Mouse (Mus musculus): Measurements from ENCODE around the gene Rab4a. TPM values are rescaled to one million over a fixed set of nuclear protein-coding genes. Genes with fewer than 3 reads are reported as not detected.

The Rab4a gene
- polyA plus RNA-seq, 1 experiment, result 19.7 TPM

- Histone ChIP-seq H3K4me3 (ENCODE audit: insufficient read depth, poor library complexity, severe bottlenecking) (no peak overlapping the region), H3ac (ENCODE audit: control insufficient read depth, insufficient read length, low read depth) (no peak overlapping the region), H3K79me3 (ENCODE audit: low read depth) (peaks cover 3% of the 10 kb centered on the region), H3K27me3 (ENCODE audit: control insufficient read depth, insufficient read depth, insufficient read length) (no peaks in the 10 kb centered on the region), H3K79me2 (ENCODE audit: control insufficient read depth, insufficient read depth) (peaks cover 16% of the 10 kb centered on the region), H3K36me3 (ENCODE audit: control insufficient read depth, insufficient read depth) (no peaks in the 10 kb centered on the region)
- TF ChIP-seq MYOG (IDR thresholded peaks at IDR 0.05; ENCODE audit: control insufficient read depth, extremely low read depth, insufficient read length) (no peak), USF1 (IDR thresholded peaks at IDR 0.05; ENCODE audit: low read depth) (no peak), FOSL1 (IDR thresholded peaks at IDR 0.05; ENCODE audit: insufficient read depth, low read length, poor library complexity, severe bottlenecking) (no peak), MYOD1 (IDR thresholded peaks at IDR 0.05; ENCODE audit: control insufficient read depth, insufficient read length, low read depth) (no peak), CTCF (IDR thresholded peaks at IDR 0.05; ENCODE audit: control insufficient read depth, insufficient read depth, insufficient read length) (no peak), MAX (IDR thresholded peaks at IDR 0.05) (no peak), CEBPB (IDR thresholded peaks at IDR 0.05; ENCODE audit: low read depth) (no peak)
Measured at GRCm38 (mm10) chr8:123816939-123817338, 11.2 kb downstream of the Rab4a start.

GRCm38 (mm10) chr8:123817747-123818146 lies 12.0 kb downstream of the Rab4a start:
- H3K79me3 ChIP-seq (ENCODE audit: low read depth), result peaks cover 3% of the 10 kb centered on the region
- no peak for TF ChIP-seq FOSL1 (IDR thresholded peaks at IDR 0.05; ENCODE audit: insufficient read depth, low read length, poor library complexity, severe bottlenecking)
- TF ChIP-seq MYOG (IDR thresholded peaks at IDR 0.05; ENCODE audit: control insufficient read depth, extremely low read depth, insufficient read length), result no peak
- no peak for TF ChIP-seq CEBPB (IDR thresholded peaks at IDR 0.05; ENCODE audit: low read depth)
- TF ChIP-seq MYOD1 (IDR thresholded peaks at IDR 0.05; ENCODE audit: control insufficient read depth, insufficient read length, low read depth), result no peak
- no peak for TF ChIP-seq CTCF (IDR thresholded peaks at IDR 0.05; ENCODE audit: control insufficient read depth, insufficient read depth, insufficient read length)
- no peak for TF ChIP-seq USF1 (IDR thresholded peaks at IDR 0.05; ENCODE audit: low read depth)
- TF ChIP-seq MAX (IDR thresholded peaks at IDR 0.05), result no peak
- H3K79me2 ChIP-seq (ENCODE audit: control insufficient read depth, insufficient read depth), result peaks cover 14% of the 10 kb centered on the region
- H3K27me3 ChIP-seq (ENCODE audit: control insufficient read depth, insufficient read depth, insufficient read length), result no peaks in the 10 kb centered on the region
- no peak overlapping the region for H3ac ChIP-seq (ENCODE audit: control insufficient read depth, insufficient read length, low read depth)
- H3K4me3 ChIP-seq (ENCODE audit: insufficient read depth, poor library complexity, severe bottlenecking), result no peak overlapping the region
- no peaks in the 10 kb centered on the region for H3K36me3 ChIP-seq (ENCODE audit: control insufficient read depth, insufficient read depth)

- H3K79me3 ChIP-seq (ENCODE audit: low read depth), result peaks cover 3% of the 10 kb centered on the region
- no peaks in the 10 kb centered on the region for H3K36me3 ChIP-seq (ENCODE audit: control insufficient read depth, insufficient read depth)
Measured at GRCm38 (mm10) chr8:123819683-123820610, 14.2 kb downstream of the Rab4a start.

GRCm38 (mm10) chr8:123820780-123821179 lies 15.0 kb downstream of the Rab4a start:
- Histone ChIP-seq H3K79me2 (ENCODE audit: control insufficient read depth, insufficient read depth) (no peaks in the 10 kb centered on the region), H3K27me3 (ENCODE audit: control insufficient read depth, insufficient read depth, insufficient read length) (no peaks in the 10 kb centered on the region), H3K79me3 (ENCODE audit: low read depth) (peaks cover 3% of the 10 kb centered on the region), H3ac (ENCODE audit: control insufficient read depth, insufficient read length, low read depth) (no peak overlapping the region), H3K4me3 (ENCODE audit: insufficient read depth, poor library complexity, severe bottlenecking) (no peak overlapping the region), H3K36me3 (ENCODE audit: control insufficient read depth, insufficient read depth) (no peaks in the 10 kb centered on the region)
- TF ChIP-seq CTCF (IDR thresholded peaks at IDR 0.05; ENCODE audit: control insufficient read depth, insufficient read depth, insufficient read length), result no peak
- TF ChIP-seq MAX (IDR thresholded peaks at IDR 0.05), result no peak
- TF ChIP-seq MYOD1 (IDR thresholded peaks at IDR 0.05; ENCODE audit: control insufficient read depth, insufficient read length, low read depth), result no peak
- TF ChIP-seq USF1 (IDR thresholded peaks at IDR 0.05; ENCODE audit: low read depth), result no peak
- TF ChIP-seq FOSL1 (IDR thresholded peaks at IDR 0.05; ENCODE audit: insufficient read depth, low read length, poor library complexity, severe bottlenecking), result no peak
- no peak for TF ChIP-seq CEBPB (IDR thresholded peaks at IDR 0.05; ENCODE audit: low read depth)
- no peak for TF ChIP-seq MYOG (IDR thresholded peaks at IDR 0.05; ENCODE audit: control insufficient read depth, extremely low read depth, insufficient read length)

More at GRCm38 (mm10) chr8:123819683-123820610, 14.2 kb downstream of the Rab4a start:
- H3K79me2 ChIP-seq (ENCODE audit: control insufficient read depth, insufficient read depth), result no peaks in the 10 kb centered on the region
- H3K27me3 ChIP-seq (ENCODE audit: control insufficient read depth, insufficient read depth, insufficient read length), result no peaks in the 10 kb centered on the region
- no peak overlapping the region for H3K4me3 ChIP-seq (ENCODE audit: insufficient read depth, poor library complexity, severe bottlenecking)
- no peak for TF ChIP-seq CTCF (IDR thresholded peaks at IDR 0.05; ENCODE audit: control insufficient read depth, insufficient read depth, insufficient read length)
- no peak for TF ChIP-seq FOSL1 (IDR thresholded peaks at IDR 0.05; ENCODE audit: insufficient read depth, low read length, poor library complexity, severe bottlenecking)
- no peak for TF ChIP-seq USF1 (IDR thresholded peaks at IDR 0.05; ENCODE audit: low read depth)
- TF ChIP-seq MYOD1 (IDR thresholded peaks at IDR 0.05; ENCODE audit: control insufficient read depth, insufficient read length, low read depth), result no peak
- TF ChIP-seq CEBPB (IDR thresholded peaks at IDR 0.05; ENCODE audit: low read depth), result no peak
- TF ChIP-seq MAX (IDR thresholded peaks at IDR 0.05), result no peak
- H3ac ChIP-seq (ENCODE audit: control insufficient read depth, insufficient read length, low read depth), result no peak overlapping the region

- H3K27me3 ChIP-seq (ENCODE audit: control insufficient read depth, insufficient read depth, insufficient read length), result no peaks in the 10 kb centered on the region
Measured at GRCm38 (mm10) chr8:123823111-123823510, 17.3 kb downstream of the Rab4a start.

More at GRCm38 (mm10) chr8:123823111-123823510, 17.3 kb downstream of the Rab4a start:
- Histone ChIP-seq H3K79me2 (ENCODE audit: control insufficient read depth, insufficient read depth) (no peaks in the 10 kb centered on the region), H3ac (ENCODE audit: control insufficient read depth, insufficient read length, low read depth) (no peak overlapping the region), H3K4me3 (ENCODE audit: insufficient read depth, poor library complexity, severe bottlenecking) (no peak overlapping the region), H3K79me3 (ENCODE audit: low read depth) (no peaks in the 10 kb centered on the region), H3K36me3 (ENCODE audit: control insufficient read depth, insufficient read depth) (no peaks in the 10 kb centered on the region)
- TF ChIP-seq MYOG (IDR thresholded peaks at IDR 0.05; ENCODE audit: control insufficient read depth, extremely low read depth, insufficient read length), result no peak
- TF ChIP-seq CEBPB (IDR thresholded peaks at IDR 0.05; ENCODE audit: low read depth), result no peak

All from C2C12 (cell line).